Mouse (Mus musculus): Measurements from ENCODE around the gene Nup210.
"Not testable (repeated sequence)": the region's sequence is repeated elsewhere in the genome, so short reads cannot be mapped to it uniquely, and the experiment has no call there.

Gene Nup210

GRCm38 (mm10) chr6:91108301-91108916 lies 8.2 kb downstream of the Nup210 start:
- no peak for DNase-seq (ENCODE audit: low read depth in 2 of 2, low spot score in 2 of 2)

- peak in 1 of 2 experiments; percentile 54 for DNase-seq (ENCODE audit: low read depth in 2 of 2, low spot score in 2 of 2)
Observed at GRCm38 (mm10) chr6:91105400-91106129, 11.1 kb downstream of the Nup210 start.

GRCm38 (mm10) chr6:91104765-91105399 lies 11.7 kb downstream of the Nup210 start:
- no peak for DNase-seq (ENCODE audit: low read depth in 2 of 2, low spot score in 2 of 2)

DNA sequence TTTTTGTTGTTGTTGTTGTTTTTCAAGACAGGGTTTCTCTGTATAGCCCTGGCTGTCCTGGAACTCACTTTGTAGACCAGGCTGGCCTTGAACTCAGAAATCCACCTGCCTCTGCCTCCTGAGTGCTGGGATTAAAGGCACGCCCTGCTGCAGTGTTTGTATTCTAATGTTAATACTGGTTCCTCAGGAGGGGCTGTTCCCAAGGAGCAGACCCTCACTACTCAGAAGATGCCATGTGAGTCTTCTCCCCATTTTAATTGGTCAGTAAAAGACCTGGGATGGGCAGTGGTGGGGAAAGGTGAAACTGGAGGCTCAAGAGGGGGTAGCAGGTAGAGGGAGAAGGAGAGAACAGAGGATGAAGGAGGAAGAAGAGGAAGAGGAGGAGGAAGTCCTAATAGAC lies 13.2 kb downstream of the Nup210 start:
- not testable (repeated sequence) for DNase-seq (ENCODE audit: low read depth in 2 of 2, low spot score in 2 of 2)

- DNase-seq (ENCODE audit: low read depth in 2 of 2, low spot score in 2 of 2): no peak
Observed at GRCm38 (mm10) chr6:91100621-91101020, 16.0 kb downstream of the Nup210 start.

DNA sequence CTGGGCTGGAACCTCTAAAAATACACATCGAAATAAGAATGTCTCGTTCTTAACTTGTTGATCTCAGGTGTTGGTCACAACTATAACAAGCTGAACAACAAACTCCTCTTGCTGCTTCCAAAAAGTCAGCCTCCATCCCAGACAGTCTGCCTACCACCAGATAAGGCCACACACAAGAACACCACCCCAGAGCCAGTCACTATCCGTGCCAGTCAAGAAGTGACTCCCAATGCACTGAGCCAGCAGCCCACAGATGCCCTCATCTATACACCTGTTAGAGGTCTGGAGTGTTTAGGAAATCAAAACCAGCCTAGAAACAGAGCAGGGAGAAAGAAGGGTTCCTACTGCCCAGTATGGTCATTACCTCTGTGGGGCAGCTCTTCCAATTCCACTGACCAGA lies 18.8 kb downstream of the Nup210 start:
- no peak for DNase-seq (ENCODE audit: low read depth in 2 of 2, low spot score in 2 of 2)

DNA sequence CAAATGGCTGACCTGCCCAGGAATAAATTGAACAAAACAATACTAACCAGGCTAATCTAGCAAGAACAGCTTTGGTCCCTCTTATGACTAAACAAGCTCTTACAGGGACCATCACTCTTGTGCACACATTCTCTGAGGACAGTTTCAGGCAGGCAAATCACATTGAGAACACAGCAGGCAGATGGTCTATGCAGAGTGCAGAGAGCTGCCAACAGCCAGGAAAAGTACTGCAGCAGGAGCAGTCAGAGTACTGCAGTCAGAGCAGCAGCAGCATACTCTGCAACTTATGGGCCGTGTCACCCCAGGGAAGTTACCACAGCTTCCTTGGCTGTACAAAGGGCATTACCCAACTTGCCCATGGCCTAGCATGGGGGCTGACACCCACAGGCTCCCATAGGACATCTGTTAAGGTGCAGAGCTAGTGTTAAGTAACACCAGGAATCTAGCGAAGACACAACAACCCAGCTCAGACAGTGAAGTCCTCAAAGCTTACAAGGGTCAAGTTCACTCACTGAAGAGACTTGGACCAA lies 21.5 kb downstream of the Nup210 start:
- DNase-seq (ENCODE audit: low read depth in 2 of 2, low spot score in 2 of 2): no peak

- no peak for DNase-seq (ENCODE audit: low read depth in 2 of 2, low spot score in 2 of 2)
Observed at GRCm38 (mm10) chr6:91092216-91092899, 24.3 kb downstream of the Nup210 start.

DNA sequence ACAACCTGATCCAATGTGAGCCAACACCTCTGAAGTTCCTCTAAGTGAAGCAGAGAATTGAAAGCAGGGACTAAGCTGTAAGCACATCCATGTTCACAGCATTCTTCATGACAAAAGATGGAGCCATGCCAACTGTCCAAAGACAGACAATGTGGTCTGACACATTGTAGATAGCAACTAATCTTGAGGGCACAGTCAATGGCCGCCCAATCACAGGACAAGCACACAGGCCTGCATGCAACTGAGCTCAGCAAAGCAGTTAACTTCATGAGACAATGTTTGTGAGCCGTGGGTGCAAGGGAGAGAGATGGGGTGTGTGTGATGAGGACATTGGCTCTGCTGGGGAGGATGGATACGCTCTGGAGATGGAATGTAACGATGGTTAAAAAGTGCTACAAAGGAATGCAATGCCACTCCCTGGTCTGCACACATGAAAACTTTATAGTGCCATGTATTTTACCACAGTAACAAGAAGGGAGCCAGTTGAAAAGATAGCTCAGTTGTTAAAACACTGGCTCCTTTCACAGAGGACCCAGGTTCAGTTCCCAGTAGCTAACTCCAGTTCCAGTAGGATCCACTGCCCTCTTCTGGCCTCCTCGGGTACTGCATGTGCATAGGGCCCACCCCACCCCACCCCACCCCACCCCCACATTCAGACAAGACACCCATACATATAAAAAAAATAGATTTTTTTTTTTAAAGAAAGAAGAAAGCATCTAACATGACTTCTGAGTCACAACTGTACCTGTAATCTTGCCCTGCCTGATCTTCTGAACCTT lies 31.3 kb downstream of the Nup210 start:
- peak; percentile 42 to 53 for DNase-seq (ENCODE audit: low read depth in 2 of 2, low spot score in 2 of 2)

- DNase-seq (ENCODE audit: low read depth in 2 of 2, low spot score in 2 of 2): no peak
Observed at GRCm38 (mm10) chr6:91080033-91080432, 36.6 kb downstream of the Nup210 start.

GRCm38 (mm10) chr6:91076249-91076648 lies 40.4 kb downstream of the Nup210 start:
- DNase-seq (ENCODE audit: low read depth in 2 of 2, low spot score in 2 of 2): no peak

GRCm38 (mm10) chr6:91068511-91068910 lies 48.1 kb downstream of the Nup210 start:
- no peak for DNase-seq (ENCODE audit: low read depth in 2 of 2, low spot score in 2 of 2)

DNA sequence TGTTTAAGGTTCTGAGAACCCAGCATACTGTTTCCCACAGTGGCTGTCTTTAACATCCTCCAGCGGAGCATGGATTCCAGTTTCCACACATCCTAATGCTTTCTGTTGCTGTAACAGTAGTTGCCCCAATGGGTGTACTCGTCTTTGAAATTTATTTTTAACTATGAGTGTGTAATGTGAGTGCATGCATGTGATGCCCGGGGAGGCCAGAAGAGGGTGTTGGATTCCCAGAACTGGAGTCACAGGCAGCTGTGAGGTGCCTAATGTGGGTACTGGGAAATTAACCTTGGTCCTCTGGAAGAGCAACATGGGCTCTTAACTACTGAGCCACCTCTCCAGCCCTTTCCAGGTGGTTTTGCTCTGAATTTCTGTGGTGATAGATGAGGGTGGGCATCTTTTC lies 49.6 kb downstream of the Nup210 start:
- no peak for DNase-seq (ENCODE audit: low read depth in 2 of 2, low spot score in 2 of 2)

- no peak for DNase-seq (ENCODE audit: low read depth in 2 of 2, low spot score in 2 of 2)
Observed at GRCm38 (mm10) chr6:91061296-91061695, 55.3 kb downstream of the Nup210 start.

DNA sequence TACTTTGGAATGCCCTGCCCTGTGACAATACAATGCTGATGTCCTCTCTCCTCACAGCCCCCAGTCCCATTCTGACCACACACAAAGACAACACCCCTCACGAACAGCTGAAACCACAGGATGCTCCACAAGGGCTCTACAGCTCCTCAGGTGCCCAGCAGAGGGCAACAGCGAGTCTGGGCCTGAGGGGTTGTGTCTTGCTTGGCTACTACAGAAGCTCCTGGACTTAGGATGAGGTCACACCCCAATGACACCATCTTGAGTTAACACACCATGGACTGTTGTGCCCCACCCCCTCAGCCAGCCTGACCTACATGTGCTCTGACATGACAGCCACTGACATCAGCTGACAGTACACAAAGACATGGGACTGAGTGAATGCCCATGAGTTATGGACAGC lies 56.9 kb downstream of the Nup210 start:
- DNase-seq (ENCODE audit: low read depth in 2 of 2, low spot score in 2 of 2): peak; percentile 3 to 26

- no peak for DNase-seq (ENCODE audit: low read depth in 2 of 2, low spot score in 2 of 2)
Observed at GRCm38 (mm10) chr6:91057989-91058388, 58.6 kb downstream of the Nup210 start.

DNA sequence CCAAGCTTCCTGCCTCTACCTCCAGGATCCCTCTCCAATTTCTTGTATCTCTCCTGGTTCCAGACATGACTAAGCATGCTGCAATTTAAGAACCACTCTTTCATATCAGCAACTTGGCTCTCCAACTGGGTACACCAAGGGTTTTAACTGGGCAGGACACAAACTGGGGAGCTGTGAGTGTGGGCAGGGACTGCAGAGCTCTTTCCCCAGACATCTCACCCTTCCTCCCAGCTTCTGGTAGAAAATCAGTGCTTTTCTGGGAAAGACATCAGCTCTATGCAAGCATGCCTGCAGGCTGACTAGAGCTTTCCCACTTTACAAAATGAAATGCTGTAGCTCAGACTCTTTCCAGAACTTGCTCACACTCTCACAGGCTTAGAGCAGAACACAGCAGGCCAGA lies 60.3 kb downstream of the Nup210 start:
- no peak for DNase-seq (ENCODE audit: low read depth in 2 of 2, low spot score in 2 of 2)

DNA sequence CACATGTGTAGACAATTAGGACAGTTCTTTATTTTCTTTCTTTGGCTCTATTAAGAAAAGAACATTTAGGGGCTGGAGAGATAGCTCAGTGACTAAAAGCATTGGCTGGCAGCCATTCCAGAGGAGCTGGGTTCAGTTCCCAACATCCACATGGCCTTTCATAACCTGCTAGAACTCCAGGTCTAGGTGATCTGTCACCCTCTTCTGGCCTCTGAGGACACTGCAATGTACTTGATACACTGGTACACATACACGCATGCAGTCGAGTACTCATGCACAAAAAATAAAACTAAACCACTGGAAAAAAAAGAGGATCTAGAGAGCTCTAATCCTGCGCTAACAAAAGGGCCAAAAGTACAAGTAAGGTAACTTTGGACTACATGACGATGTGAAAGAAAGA lies 64.1 kb downstream of the Nup210 start:
- no peak for DNase-seq (ENCODE audit: low read depth in 2 of 2, low spot score in 2 of 2)

GRCm38 (mm10) chr6:91048019-91048418 lies 68.6 kb downstream of the Nup210 start:
- no peak for DNase-seq (ENCODE audit: low read depth in 2 of 2, low spot score in 2 of 2)

GRCm38 (mm10) chr6:91047434-91047833 lies 69.2 kb downstream of the Nup210 start:
- DNase-seq (ENCODE audit: low read depth in 2 of 2, low spot score in 2 of 2): no peak

- no peak for DNase-seq (ENCODE audit: low read depth in 2 of 2, low spot score in 2 of 2)
Observed at GRCm38 (mm10) chr6:91046184-91046583, 70.4 kb downstream of the Nup210 start.

Measured in CD8-positive naive resting alpha-beta T cell, adult 2 months (primary cell).